ENCODE assay signal across 20 mouse cellular contexts in genomic region chr2:122887111-122887510, GRCm38 (mm10).
"Had no signal": no experiment of that assay in that cellular context is flagged by ENCODE, and none has a peak within 500 bp of the region (broad histone marks: within the 10 kb centered on the region; RNA-seq: fewer than 3 reads in every experiment).

No protein-coding gene starts in this region.

- H3K4me2 ChIP-seq: intestine, embryonic 15.5 days; limb, embryonic 13.5 days; lung, embryonic 14.5 days; midbrain, embryonic 12.5 days; midbrain, embryonic 15.5 days; neural tube, embryonic 12.5 days; neural tube, embryonic 15.5 days; stomach, embryonic 15.5 days had no signal

- H3K4me3 ChIP-seq: intestine, embryonic 15.5 days; layer of hippocampus, adult 2 months; limb, embryonic 10.5 days; limb, embryonic 13.5 days; midbrain, embryonic 12.5 days; midbrain, embryonic 15.5 days; neural tube, embryonic 12.5 days; neural tube, embryonic 15.5 days; stomach, embryonic 15.5 days had no signal

- ATAC-seq: intestine, embryonic 15.5 days; liver, postnatal 0 days; lung, postnatal 0 days; midbrain, embryonic 15.5 days had no signal

- H3K27me3 ChIP-seq: intestine, embryonic 15.5 days; limb, embryonic 13.5 days; midbrain, embryonic 12.5 days; midbrain, embryonic 15.5 days; neural tube, embryonic 12.5 days; neural tube, embryonic 15.5 days; stomach, embryonic 15.5 days had no signal

- DNase-seq: layer of hippocampus, adult 9-11 months; liver; liver, postnatal 0 days; lung, embryonic 14.5 days; retina, postnatal 1 day; right cerebral cortex, postnatal 25 days; spleen, adult 18-20 months; thymus, postnatal 25 days had no signal

- H3K9me3 ChIP-seq: intestine, embryonic 15.5 days; limb, embryonic 10.5 days; limb, embryonic 13.5 days; neural tube, embryonic 12.5 days; stomach, embryonic 15.5 days had no signal

- H3K36me3 ChIP-seq: intestine, embryonic 15.5 days; limb, embryonic 10.5 days; limb, embryonic 13.5 days; midbrain, embryonic 12.5 days; midbrain, embryonic 15.5 days; neural tube, embryonic 12.5 days; neural tube, embryonic 15.5 days; stomach, embryonic 15.5 days had no signal

- H3K27ac ChIP-seq: intestine, embryonic 15.5 days; layer of hippocampus, adult 2 months; limb, embryonic 10.5 days; limb, embryonic 13.5 days; liver, embryonic 14.5 days; macrophage; midbrain, embryonic 12.5 days; midbrain, embryonic 15.5 days; neural tube, embryonic 12.5 days; neural tube, embryonic 15.5 days; stomach, embryonic 15.5 days had no signal

- H3K9ac ChIP-seq: intestine, embryonic 15.5 days; limb, embryonic 13.5 days; liver, embryonic 14.5 days; liver, postnatal 0 days; lung, embryonic 14.5 days; midbrain, embryonic 12.5 days; midbrain, embryonic 15.5 days; neural tube, embryonic 12.5 days; neural tube, embryonic 15.5 days; stomach, embryonic 15.5 days had no signal

- H3K4me1 ChIP-seq: intestine, embryonic 15.5 days; limb, embryonic 10.5 days; limb, embryonic 13.5 days; midbrain, embryonic 12.5 days; midbrain, embryonic 15.5 days; neural tube, embryonic 12.5 days; neural tube, embryonic 15.5 days; stomach, embryonic 15.5 days had no signal
